In the genomic region with DNA sequence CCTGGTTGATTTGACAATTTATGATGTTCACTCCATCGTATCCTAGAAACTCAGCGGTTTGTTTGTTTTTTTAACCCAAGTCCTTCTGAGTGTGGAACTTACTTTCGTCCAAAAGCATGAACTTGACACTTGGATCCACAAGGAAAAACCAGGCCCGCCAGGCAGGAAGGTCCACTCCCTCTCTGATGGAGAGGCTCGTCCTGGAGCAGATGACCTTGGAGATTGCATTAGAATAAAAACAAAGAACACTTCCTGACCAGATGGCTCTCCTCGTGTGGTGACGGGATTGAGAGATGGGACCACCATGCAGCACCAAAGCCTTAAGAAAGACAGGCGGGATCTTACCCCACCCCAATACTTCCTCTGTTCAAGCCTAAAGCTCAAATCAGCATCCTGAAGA, we compare ENCODE assay signal across 11 mouse cellular contexts. TPM values are rescaled to one million over a fixed set of nuclear protein-coding genes. Genes with fewer than 3 reads are reported as not detected.
A peak's percentile ranks its signal among the peaks of the same experiment; 100 is the strongest.
DNase-seq lines count a peak whose midpoint lies in the region; ATAC-seq and TF ChIP-seq lines count a peak whose summit lies in the region.
"Had no signal": no experiment of that assay in that cellular context is flagged by ENCODE, and none has a peak within 500 bp of the region (broad histone marks: within the 10 kb centered on the region; RNA-seq: fewer than 3 reads in every experiment).

No protein-coding gene starts in this region.

- DNase-seq in intestine, embryonic 14.5 days (ENCODE audit: low spot score): no peak
- peak; percentile 31 for DNase-seq in gastrocnemius, postnatal 25 days
- peak; percentile 65 for DNase-seq in kidney, adult 2 months
- DNase-seq in skeletal muscle tissue, adult 2 months (ENCODE audit: low read depth, low spot score): peak; percentile 42
- DNase-seq in left cerebral cortex, postnatal 10 days (ENCODE audit: extremely low spot score in 1 of 2, low spot score in 2 of 2): no peak
- DNase-seq in urinary bladder, postnatal 36 days (ENCODE audit: low spot score in 2 of 2): no peak

- ATAC-seq in intestine, embryonic 14.5 days (replicated peaks; ENCODE audit: low FRiP score, low TSS enrichment, low read depth): no peak
- no peak for ATAC-seq in intestine, embryonic 16.5 days
- no peak for ATAC-seq in activated CD4-positive, CD25-positive, alpha-beta regulatory T cell, adult 4 months

- intact Hi-C loops in left cerebral cortex, postnatal 10 days (cut with DNase I): no loop called here

- H3K27ac ChIP-seq in intestine, embryonic 14.5 days (ENCODE audit: low read depth): 0 out of 2 replicates have a peak overlapping the region, but pooled peaks have one; percentile 9
- H3K27ac ChIP-seq in intestine, embryonic 16.5 days (ENCODE audit: low read length): no peak overlapping the region; the same call in 1 of the 2 replicates
- H3K27ac ChIP-seq in kidney, adult 2 months (ENCODE audit: insufficient read depth, low read depth, low read length): peak overlapping the region; percentile 81
- H3K27ac ChIP-seq: hindbrain, embryonic 13.5 days; midbrain, embryonic 12.5 days had no signal

- H3K36me3 ChIP-seq in intestine, embryonic 14.5 days (ENCODE audit: control insufficient read depth, insufficient read depth, low read length): no peaks in the 10 kb centered on the region
- H3K36me3 ChIP-seq in intestine, embryonic 16.5 days (ENCODE audit: control insufficient read depth, insufficient read depth, low read length): no peaks in the 10 kb centered on the region
- no peaks in the 10 kb centered on the region for H3K36me3 ChIP-seq in kidney, adult 2 months (ENCODE audit: control insufficient read depth, insufficient read depth, low read length)
- H3K36me3 ChIP-seq: hindbrain, embryonic 13.5 days; midbrain, embryonic 12.5 days had no signal

- H3K9me3 ChIP-seq in intestine, embryonic 14.5 days (ENCODE audit: control insufficient read depth, low read length): no peaks in the 10 kb centered on the region
- H3K9me3 ChIP-seq in intestine, embryonic 16.5 days (ENCODE audit: control insufficient read depth, low read length): no peaks in the 10 kb centered on the region
- H3K9me3 ChIP-seq: hindbrain, embryonic 13.5 days; midbrain, embryonic 12.5 days had no signal

- no peak overlapping the region for H3K4me3 ChIP-seq in intestine, embryonic 14.5 days (ENCODE audit: low read depth, low read length)
- H3K4me3 ChIP-seq in intestine, embryonic 16.5 days (ENCODE audit: low read length): no peak overlapping the region
- no peak overlapping the region for H3K4me3 ChIP-seq in kidney, adult 2 months (ENCODE audit: insufficient read depth, low read depth, low read length)
- H3K4me3 ChIP-seq: hindbrain, embryonic 13.5 days; midbrain, embryonic 12.5 days had no signal

- no peak overlapping the region for H3K9ac ChIP-seq in intestine, embryonic 14.5 days (ENCODE audit: low read length)
- H3K9ac ChIP-seq in intestine, embryonic 16.5 days (ENCODE audit: low read depth, low read length): no peak overlapping the region
- H3K9ac ChIP-seq: hindbrain, embryonic 13.5 days; midbrain, embryonic 12.5 days had no signal

- TF ChIP-seq POLR2A in kidney, adult 2 months (IDR thresholded peaks at IDR 0.05; ENCODE audit: low read depth, low read length): no peak

- TF ChIP-seq CTCF in kidney, adult 2 months (conservative IDR thresholded peaks at IDR 0.05; ENCODE audit: insufficient read depth, insufficient read length, low read depth, low read length): no peak

- no peak overlapping the region for H3K4me2 ChIP-seq in intestine, embryonic 14.5 days (ENCODE audit: low read length)
- no peak overlapping the region for H3K4me2 ChIP-seq in intestine, embryonic 16.5 days (ENCODE audit: low read depth, low read length)
- H3K4me2 ChIP-seq: hindbrain, embryonic 13.5 days; midbrain, embryonic 12.5 days had no signal

- H3K4me1 ChIP-seq in intestine, embryonic 14.5 days (replicated peaks; ENCODE audit: control insufficient read depth, insufficient read depth, low read length): no peaks in the 10 kb centered on the region; the same call in 1 of the 2 replicates
- no peaks in the 10 kb centered on the region; the same call in 1 of the 2 replicates for H3K4me1 ChIP-seq in intestine, embryonic 16.5 days (ENCODE audit: control insufficient read depth, insufficient read depth, low read length)
- H3K4me1 ChIP-seq in kidney, adult 2 months (ENCODE audit: control insufficient read depth, insufficient read depth, low read length): peaks cover 6% of the 10 kb centered on the region

- WGBS in intestine, embryonic 14.5 days: 45% methylated on average over 8 of the region's 8 CpGs
- WGBS in intestine, embryonic 16.5 days: 46% methylated on average over 8 of the region's 8 CpGs
- 38% methylated on average over 8 of the region's 8 CpGs for WGBS in kidney, adult 2 months

- H3K27me3 ChIP-seq in intestine, embryonic 14.5 days (replicated peaks; ENCODE audit: control insufficient read depth, insufficient read depth, low read length): no peaks in the 10 kb centered on the region
- no peaks in the 10 kb centered on the region for H3K27me3 ChIP-seq in intestine, embryonic 16.5 days (replicated peaks; ENCODE audit: control insufficient read depth, insufficient read depth, low read length)
- H3K27me3 ChIP-seq in kidney, adult 2 months (replicated peaks; ENCODE audit: control insufficient read depth, insufficient read depth, low read length): no peaks in the 10 kb centered on the region
- H3K27me3 ChIP-seq: hindbrain, embryonic 13.5 days; midbrain, embryonic 12.5 days had no signal

RNA-seq across cellular contexts. Expression of a gene that starts 12.1 kb away (rescaled TPM):
- 0.49 and 0.67 TPM in 2 replicates for polyA plus RNA-seq in intestine, embryonic 14.5 days (2014; fragmentation: Nextera tagmentation; extraction: Ambion mirVana)
- polyA plus RNA-seq in intestine, embryonic 16.5 days (2015; fragmentation: Nextera tagmentation; extraction: Ambion mirVana): 0.82 and 0.83 TPM in 2 replicates
- total RNA-seq in gastrocnemius, postnatal 25 days (2021): 10 to 100 TPM; 22.1 to 22.6 TPM
- polyA plus RNA-seq in kidney, adult 2 months (2012; rRNA removed): 1.4 and 2.5 TPM in 2 replicates
- polyA plus RNA-seq in activated CD4-positive, CD25-positive, alpha-beta regulatory T cell, adult 4 months (2017; shearing (Covaris generic)): not detected
- total RNA-seq in left cerebral cortex, postnatal 10 days (2021): 10 to 100 TPM; 31.0 to 31.2 TPM
- total RNA-seq: MEL had no signal

RNA-seq across cellular contexts. Expression of a gene that starts 51.6 kb away (rescaled TPM):
- polyA plus RNA-seq in intestine, embryonic 14.5 days (2014; fragmentation: Nextera tagmentation; extraction: Ambion mirVana): 85.2 and 85.9 TPM in 2 replicates
- polyA plus RNA-seq in intestine, embryonic 16.5 days (2015; fragmentation: Nextera tagmentation; extraction: Ambion mirVana): 76.2 and 84.2 TPM in 2 replicates
- 10 to 100 TPM; 67.7 to 74.0 TPM for total RNA-seq in gastrocnemius, postnatal 25 days (2021)
- polyA plus RNA-seq in kidney, adult 2 months (2012; rRNA removed): 30.4 and 33.5 TPM in 2 replicates
- 10 to 100 TPM; 20.3 to 20.8 TPM for polyA plus RNA-seq in activated CD4-positive, CD25-positive, alpha-beta regulatory T cell, adult 4 months (2017; shearing (Covaris generic))
- 10 to 100 TPM; 65.8 to 71.9 TPM for total RNA-seq in left cerebral cortex, postnatal 10 days (2021)

Comparison
In these comparisons a context has a peak if more than half of its experiments do, and no peak if none do; other contexts are left out.
1. DNase-seq: peak in gastrocnemius, postnatal 25 days (single experiment), kidney, adult 2 months (single experiment) and skeletal muscle tissue, adult 2 months (single experiment); none in intestine, embryonic 14.5 days (single experiment), left cerebral cortex, postnatal 10 days (0 of 2) and urinary bladder, postnatal 36 days (0 of 2).